Mouse (Mus musculus): Measurements from ENCODE around the gene Gsn. TPM values are rescaled to one million over a fixed set of nuclear protein-coding genes. Genes with fewer than 3 reads are reported as not detected.

Gsn gene
- total RNA-seq, 2 experiments from 2014 or later = 136 to 137 TPM

DNA sequence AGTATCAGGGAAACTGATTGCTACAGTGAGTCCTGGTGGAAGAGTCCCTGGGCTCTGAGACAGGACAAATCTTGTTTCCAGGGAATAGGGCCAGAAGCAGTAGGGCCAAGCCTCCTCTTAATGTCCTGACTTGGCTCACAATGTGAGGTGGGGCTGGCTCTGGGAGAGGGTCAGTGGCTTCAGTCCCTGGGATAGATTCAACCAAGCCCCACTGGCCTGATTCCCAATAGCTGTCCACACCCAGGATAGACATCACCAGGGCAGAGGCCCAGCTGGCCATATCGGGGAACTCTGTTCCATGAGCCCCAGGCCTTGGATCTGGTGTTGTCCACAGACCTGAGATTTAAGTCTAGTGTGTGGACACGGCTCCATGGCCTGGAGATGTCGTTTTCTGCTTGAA, 21.5 kb downstream of the Gsn start:
- DNase-seq (ENCODE audit: low spot score in 2 of 2) = no peak

DNA sequence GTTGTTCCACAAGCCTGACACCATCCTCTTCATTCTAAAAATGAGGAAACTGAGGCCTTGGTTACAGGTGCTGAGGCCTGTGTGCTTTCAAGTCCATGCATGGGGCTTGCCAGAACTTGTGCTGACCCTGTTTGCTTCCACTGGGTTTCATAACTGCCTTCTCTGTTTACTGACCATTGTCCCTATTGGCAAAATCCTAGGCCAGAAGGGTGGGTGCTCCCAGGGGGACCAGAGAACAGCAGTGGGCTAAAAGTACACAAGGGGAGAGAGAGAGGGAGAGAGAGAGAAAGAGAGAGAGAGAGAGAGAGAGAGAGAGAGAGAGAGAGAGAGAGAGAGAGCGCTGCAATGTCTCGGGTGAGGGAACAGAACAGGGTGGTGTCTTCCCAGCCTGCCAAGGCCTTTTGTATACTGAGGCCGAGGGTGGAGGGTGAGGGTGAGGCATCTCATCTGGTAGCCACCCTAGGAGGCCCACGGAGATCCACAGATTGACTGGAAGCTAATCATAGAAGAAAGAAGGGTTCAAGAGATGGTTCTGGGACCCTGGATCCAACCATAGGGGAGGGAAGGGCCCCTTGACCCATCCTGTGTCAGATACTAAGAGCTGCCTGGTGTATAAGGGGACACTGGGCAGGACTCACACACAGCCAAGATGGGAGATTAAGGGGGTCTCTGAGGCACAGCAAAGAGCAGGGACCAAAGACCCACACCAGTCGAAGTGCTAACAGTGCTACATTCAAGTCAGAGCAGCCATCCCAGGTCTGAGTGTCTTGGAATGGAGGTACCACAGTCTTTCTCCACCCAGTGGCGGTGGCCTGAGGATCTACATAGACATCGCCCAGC, 22.4 kb downstream of the Gsn start:
- no peak for DNase-seq (ENCODE audit: low spot score in 2 of 2)

DNA sequence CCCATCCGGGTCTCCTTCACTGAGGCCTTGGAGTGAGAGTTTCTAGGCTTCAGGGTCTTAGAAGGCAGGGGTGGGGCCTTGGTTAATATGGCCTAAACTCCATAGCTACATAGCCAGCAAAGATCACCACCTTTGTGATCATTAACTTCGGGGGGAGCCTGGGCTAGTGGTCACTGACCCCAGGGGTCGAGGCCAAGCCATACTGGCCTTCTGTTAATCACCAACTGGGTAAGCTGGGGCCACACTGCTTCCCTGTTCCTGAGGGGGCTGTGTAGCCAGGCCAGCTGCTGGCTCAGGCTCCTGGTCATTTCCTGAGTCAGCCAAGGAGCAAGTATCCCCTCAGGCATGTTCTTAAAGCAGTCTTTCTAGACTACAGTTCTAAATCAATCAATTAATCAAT, 23.8 kb downstream of the Gsn start:
- no peak for DNase-seq (ENCODE audit: low spot score in 2 of 2)

DNA sequence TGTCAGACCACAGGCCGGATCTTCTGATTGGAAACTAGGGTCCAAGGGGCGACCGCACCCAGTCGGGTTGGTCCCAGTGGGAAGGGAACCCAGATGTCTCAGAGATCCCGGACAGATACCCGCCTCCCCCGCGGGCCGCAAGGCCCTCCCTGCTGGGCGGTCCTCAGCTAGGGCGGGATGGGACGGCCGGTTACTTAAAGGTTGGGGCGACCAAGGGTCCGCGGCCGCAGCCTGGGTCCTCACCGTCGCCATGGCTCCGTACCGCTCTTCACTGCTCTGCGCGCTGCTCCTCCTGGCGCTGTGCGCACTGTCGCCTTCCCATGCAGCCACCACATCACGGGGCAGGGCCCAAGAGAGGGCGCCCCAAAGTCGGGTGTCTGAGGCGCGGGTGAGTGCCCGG, 26.0 kb downstream of the Gsn start:
- DNase-seq (ENCODE audit: low spot score in 2 of 2) = no peak

DNA sequence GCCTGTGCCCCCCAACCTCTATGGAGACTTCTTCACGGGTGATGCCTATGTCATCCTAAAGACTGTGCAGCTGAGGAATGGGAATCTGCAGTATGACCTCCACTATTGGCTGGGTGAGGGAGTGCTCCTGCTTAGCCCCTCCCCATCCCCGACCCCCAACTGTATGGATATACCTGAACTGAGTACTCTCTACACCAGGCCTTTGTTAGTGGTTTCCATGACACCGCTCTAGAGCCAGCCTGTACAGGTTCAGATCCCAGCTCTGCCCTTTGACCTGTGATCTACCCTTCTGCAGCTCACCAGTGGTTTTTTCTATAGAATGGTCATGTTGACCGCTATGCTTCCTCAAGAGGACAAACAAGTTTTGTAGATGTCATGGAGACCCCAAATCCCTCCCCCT, 27.8 kb downstream of the Gsn start:
- DNase-seq (ENCODE audit: low spot score in 2 of 2) = no peak

DNA sequence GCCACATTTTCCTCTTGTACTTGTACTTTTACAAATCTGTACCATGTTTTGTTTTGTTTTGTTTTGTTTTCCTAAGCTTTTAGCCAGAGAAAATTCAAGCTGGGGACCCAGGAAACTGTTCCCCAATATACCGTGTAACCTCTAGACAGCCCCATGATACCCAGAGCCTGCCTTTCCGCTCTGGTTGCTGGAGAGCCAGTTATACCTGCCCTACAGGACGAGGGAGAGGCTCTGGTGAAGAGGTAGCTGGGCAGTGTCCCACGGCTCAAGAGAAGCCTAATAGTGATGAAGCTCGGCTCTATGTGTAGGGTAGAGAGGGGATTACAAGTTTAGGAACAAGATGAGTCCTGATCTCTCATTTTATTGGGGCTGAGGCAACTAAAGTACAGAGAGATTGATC, 29.0 kb downstream of the Gsn start:
- DNase-seq (ENCODE audit: low spot score in 2 of 2) = no peak

DNA sequence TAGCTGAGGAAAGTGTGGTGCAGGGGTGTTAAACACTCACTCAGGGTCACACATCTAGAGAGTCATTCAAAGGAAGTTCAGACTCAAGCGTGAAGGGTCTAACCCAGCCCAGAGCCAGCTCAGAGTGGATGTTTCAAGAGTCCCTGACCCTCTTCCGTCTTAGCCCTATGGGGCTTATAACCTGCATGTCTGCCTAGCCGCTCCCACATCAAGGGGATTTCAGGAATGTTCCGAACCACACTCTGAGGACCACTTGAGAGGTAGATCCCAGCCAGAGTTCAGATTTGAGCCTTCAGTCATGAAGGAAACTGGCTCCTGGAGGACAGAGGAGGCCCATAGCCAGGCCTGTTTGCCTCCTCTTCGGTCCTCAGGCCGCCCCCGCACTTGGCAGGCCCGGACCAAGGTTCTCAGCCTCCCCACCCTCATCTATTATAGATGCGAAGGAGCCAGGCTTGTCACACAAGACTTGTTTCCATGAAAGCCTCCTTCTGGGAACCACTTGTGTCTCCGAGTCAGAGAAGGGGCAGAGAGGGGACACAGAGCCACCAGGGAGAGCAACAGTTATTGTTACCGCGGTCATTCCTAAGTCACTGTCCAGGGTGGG, 30.9 kb downstream of the Gsn start:
- no peak for DNase-seq (ENCODE audit: low spot score in 2 of 2)

DNA sequence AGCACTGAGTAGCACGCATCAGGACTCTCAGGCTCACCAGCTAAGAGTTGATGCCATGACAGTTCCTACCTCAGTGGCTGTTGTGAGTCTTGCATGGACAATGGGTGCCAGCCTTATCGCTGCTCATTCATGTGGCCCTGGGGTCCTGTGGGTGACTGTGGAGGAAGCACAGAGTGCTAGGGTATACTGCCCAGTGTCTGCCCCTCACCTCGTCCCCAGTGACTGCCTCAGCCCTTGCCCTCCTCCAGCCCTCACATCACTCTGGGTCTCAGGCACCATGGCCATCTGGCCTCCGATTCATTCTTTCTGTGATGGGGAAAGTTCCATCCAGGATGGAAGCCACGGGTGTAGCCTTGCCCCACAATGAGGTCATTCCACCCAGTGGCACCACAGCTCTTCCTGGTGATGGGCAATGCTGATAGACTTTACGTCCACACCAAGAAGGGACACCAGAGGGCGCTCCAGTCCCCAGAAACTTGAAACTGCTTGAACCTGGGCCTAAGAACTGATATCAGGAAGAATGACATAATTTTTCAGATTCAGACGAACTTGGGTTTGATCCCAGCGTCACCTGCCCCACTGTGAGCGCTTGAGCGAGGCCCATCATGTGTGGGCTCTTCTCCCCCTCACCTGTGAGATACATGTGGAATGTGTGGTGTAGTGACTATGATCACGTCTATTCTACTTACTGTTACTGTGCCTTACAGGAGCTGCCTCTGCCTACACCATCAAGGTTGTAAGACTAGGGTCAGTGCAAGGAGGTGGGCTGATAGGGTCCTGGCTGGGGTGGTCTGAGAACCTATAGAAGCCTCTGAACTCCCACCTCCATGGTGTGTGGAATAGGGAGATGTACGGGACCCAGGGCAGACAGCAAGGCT, 32.8 kb downstream of the Gsn start:
- peak; percentile 53 to 69 for DNase-seq (ENCODE audit: low spot score in 2 of 2)

DNA sequence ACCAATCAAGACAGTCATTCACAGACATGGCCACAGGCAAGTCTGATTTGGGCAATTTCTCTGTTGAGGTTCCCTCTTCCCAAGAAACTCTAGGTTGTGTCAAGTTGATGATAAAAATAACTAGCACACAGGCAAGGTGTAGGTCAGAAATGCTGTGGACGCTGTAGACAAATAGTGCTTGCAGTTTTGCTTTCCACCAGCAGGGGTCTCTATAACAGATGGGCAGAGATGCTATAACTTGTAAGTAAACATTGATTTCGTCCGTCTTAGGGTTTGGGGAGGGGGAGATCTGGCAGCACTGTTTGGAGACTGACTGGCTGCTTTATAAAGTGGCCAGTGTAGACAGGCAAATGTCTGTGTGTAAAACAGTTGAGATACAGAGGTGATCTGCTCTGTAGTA, 35.7 kb downstream of the Gsn start:
- DNase-seq (ENCODE audit: low spot score in 2 of 2) = no peak

DNA sequence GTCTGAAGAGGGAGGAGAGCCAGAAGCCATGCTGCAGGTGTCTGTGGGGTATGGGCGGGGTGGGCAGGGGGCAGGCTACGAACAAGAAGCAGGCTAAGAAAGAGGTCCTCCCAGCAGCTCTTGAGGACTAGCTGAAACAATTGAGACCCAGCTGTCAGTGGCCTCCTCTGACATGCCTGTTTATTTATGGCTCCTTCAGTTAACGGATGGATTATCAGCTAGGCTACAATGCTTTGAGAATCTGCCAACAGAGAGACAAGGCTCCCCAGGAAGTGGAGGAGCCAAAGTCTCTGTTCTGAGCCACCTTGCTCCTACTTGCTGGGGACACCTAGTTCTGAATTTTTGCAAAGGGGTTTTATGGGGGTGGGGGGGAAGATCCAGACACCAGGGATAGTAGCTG, 36.5 kb downstream of the Gsn start:
- DNase-seq (ENCODE audit: low spot score in 2 of 2) = no peak

DNA sequence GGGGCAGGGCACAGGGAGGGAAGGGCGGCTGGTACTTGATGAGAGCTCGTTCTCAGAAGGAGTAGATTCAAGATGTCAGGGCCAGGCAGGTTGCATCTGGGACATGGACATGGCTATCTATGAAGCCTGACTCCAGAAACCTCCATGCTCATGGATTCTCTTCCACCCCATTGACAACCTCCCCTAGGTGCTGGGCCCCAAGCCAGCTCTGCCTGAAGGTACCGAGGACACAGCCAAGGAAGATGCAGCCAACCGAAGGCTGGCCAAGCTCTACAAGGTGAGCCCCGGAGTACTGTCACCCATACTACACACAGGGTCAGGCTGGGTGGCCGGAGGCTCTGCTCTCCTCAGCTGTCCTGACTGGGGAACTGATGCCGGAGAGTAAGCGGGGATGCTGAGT, 37.1 kb downstream of the Gsn start:
- DNase-seq (ENCODE audit: low spot score in 2 of 2) = no peak

DNA sequence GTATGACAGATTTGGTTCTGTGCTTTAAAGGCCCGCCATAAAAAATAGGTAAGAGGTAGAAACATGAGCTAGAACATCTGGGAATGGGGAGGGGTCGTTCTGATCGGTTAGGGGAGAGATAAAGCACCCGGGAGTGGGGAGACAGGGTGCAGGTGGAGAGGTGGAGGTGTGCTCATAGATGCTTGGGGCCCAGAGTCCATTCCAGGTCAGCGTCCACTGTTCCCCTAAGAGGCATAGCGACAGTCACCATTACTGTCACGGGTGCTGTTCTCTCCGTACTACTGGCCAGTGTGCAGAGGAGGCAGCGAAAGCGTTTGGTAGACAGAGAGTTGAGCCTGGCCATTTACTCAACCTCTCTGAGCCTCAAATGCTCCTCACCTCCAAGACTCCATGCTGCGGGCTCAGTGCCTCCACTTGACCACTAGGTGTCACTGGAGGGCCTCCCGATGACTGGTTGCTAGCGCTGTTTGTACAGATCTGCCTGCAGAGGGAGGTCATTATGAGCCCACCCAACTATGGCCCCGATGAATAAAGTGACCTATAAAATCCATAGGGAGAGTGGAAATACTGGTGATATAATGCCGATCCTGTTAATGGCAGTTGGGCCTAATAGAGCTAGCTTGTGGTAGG, 41.6 kb downstream of the Gsn start:
- peak; percentile 53 to 55 for DNase-seq (ENCODE audit: low spot score in 2 of 2)

DNA sequence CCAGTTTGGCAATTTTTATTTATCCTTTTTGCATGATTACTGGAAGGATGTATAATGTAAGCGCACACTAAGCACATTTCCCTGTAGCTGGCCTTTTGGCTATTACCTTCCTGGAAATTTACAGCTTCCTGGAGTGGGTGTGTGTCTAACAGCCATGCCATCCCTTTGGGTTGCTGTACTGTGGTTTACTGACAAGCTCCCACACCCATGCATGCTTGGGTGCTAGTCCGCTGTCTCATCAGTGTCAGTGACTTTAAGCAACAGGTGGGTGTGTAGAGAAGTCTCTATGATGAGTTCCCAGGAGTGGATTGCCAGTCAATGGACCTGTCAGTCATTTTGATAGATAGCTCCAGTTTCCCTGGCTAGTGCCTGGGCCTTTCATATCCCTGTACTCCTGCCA, 43.3 kb downstream of the Gsn start:
- DNase-seq (ENCODE audit: low spot score in 2 of 2) = no peak

DNA sequence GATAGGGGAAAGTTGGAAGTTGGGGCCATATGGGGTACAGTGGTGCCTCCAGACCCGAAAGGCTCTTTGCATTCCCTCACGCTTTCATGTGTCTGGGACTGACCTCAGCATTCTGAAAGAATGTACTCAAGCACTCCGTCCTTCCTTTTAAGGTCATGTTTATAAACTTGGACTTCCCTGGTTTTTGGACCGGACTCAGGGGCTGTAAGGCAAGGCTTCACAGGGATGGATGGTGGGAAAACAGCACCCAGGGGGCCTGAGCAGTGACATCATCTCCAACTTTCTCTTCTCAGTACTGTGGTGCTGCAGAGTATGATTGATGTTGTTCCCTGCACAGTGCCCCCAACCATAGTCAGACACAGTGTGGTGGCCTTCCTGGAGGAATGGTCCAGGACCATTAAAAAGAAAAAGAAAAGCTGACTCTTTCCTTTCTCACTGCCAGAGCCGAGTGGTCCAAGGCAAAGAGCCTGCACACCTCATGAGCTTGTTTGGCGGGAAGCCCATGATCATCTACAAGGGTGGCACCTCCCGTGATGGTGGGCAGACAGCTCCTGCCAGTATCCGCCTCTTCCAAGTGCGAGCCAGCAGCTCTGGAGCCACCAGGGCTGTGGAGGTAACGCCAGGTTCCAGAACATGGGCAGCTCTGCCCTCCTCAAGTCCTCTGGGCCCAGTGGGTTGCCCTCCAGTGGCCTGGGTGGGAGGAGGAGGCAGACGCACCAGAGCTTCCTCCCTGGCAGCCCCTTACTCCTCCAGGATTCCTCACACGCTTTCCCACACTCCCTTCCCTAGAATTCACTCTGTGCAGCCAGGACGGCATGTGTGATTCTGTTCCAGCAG, 46.1 kb downstream of the Gsn start:
- DNase-seq (ENCODE audit: low spot score in 2 of 2) = no peak

DNA sequence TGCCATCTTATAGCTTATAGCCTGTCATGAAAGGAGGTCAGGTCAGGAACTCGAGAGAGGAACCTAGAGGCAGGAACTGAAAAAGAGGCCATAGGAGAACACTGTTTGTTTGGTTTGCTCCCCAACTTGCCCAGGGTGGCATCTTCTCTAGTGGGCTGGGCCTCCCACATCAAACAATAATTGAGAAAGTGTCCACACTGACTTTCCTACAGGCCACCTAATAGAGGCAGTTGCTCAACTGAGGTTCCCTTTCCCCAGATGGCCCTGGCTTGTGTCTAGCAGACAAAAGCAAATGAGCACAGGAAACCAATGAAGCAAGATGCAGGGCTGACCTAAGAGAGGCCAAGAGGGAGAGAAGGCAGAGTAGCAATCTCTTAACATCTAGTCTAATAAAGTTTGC, 52.0 kb downstream of the Gsn start:
- DNase-seq (ENCODE audit: low spot score in 2 of 2) = no peak

DNA sequence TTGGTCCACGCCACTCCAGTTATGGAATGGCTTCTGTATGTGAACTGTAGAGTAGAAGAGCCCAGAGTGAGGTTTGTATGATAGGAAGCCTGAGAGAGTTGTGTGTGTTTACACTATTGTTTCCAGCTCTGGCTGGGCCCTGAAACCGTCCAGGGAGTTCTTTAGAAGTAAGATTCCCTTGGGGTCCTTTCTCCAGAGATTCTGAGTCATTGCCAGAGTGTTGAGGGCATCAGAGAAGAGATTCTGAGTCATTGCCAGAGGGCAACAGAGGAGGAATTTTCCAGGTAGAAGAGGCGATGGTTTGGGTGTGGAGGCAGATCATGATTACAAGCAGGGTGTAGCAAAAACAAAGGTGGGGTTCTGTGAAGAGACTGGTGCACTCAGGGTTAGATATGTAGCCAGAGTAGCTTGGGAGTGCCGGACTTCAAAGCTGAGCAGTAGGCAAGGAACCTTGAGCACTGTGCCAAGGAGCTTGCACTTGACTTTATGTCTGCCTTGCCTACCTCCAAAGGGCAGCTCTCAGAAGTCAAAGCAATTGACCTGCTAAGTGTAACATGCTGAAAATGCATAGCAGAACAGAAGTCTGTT, 53.8 kb downstream of the Gsn start:
- no peak for DNase-seq (ENCODE audit: low spot score in 2 of 2)

DNA sequence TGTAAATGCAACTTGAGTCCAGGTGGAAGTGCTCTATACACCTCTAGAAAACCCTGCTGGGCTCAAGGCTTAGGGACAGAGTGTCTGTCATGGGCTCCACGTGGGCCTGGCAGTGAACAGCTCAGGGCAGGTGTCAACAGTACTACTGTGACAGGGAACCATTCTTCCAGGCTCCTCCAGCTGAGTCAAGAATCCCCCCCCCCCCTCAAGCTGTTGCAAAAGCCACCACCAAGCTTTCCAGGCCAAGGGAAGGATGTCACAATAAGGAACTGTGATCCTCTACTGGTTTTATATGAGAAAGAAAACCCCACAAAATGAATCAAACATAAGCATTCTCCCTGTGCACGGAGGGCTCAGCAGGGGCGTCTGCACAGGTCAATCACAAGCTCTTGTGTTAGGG, 58.1 kb downstream of the Gsn start:
- DNase-seq (ENCODE audit: low spot score in 2 of 2) = no peak

DNA sequence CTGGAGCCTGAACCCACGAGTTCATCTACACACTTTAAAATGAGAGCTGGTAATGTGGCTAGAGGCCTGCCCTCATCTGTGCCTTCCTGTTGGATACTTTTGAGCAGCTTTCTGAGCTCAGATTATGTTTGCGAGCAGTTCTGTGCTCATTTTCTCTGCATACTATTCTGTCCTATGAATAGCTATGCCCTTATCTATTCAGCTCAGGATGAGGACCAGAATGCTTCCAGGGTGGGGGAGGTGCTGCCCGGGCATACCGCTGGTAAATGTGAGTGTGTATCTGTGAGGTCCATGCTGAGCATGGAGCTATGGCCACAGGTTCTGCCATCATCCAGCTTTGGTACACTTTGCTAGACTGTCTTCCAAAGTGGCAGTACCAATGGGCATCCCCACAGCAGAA, 61.4 kb downstream of the Gsn start:
- no peak for DNase-seq (ENCODE audit: low spot score in 2 of 2)

DNA sequence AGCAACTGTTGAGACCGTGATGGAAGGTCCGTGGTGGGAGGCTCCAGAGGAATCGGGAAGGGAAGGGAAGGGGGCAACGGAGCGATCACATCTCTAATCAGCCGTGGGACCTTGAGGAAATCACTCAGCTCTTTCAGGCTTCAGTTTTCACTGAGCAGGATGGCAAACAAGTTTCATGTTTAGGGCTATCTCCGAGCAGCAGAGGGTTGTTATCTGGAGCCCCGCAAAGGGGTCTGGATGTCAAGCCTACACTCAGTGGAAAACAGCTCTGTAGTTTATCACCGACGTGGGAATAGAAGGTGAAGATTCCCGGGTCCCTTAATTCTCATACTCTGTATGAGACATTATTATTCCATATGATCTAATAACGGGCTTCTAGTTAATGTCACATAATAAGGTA, 62.2 kb downstream of the Gsn start:
- no peak for DNase-seq (ENCODE audit: low spot score in 2 of 2)

DNA sequence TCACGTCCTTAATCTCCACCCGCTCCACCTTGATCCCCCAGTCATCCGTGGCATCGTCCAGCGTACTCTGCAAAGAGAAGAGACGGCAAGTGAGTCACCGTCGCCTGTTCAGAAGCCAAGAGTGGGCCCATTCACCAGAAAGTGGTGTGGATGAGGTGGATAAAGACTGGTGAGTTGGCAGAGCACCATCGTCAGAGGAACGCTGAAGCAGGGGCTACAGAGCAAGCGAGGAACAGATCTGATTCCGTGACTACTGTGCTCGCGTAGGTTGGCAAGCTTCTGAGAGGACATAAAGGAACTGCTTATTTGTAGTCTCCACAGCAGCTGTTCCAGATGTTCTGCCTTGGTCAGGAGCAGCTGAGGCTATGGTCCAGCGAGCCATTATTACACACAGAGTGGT, 64.2 kb downstream of the Gsn start:
- DNase-seq (ENCODE audit: low spot score in 2 of 2) = no peak

All from adrenal gland, postnatal 4 days (tissue).